Mouse (Mus musculus): Measurements from ENCODE around the gene Fezf1. TPM values are rescaled to one million over a fixed set of nuclear protein-coding genes. Genes with fewer than 3 reads are reported as not detected.

Gene Fezf1
- polyA plus RNA-seq, 1 experiment from 2014 or later: 12.0 TPM

GRCm38 (mm10) chr6:23243821-23244760 is 4.1 kb downstream of the Fezf1 start:
- no peak overlapping the region for H3K4me2 ChIP-seq (ENCODE audit: low read length)
- ATAC-seq: peak; percentile 92
- WGBS: 3% methylated on average over 15 of the region's 15 CpGs
- peaks cover 9% of the 10 kb centered on the region for H3K4me1 ChIP-seq (ENCODE audit: control insufficient read depth, insufficient read depth, low read length)
- H3K36me3 ChIP-seq (ENCODE audit: control insufficient read depth, insufficient read depth, low read length): no peaks in the 10 kb centered on the region
- H3K27me3 ChIP-seq (replicated peaks; ENCODE audit: control insufficient read depth, insufficient read depth, low read length): peaks cover 80% of the 10 kb centered on the region
- H3K27ac ChIP-seq (ENCODE audit: low read depth, low read length): peak overlapping the region; percentile 5; the same call in 1 of the 2 replicates
- DNase-seq (ENCODE audit: low spot score): peak; percentile 98
- no peak overlapping the region for H3K9ac ChIP-seq (ENCODE audit: low read length)
- no peaks in the 10 kb centered on the region for H3K9me3 ChIP-seq (replicated peaks; ENCODE audit: control insufficient read depth, low read length)
- no peak overlapping the region for H3K4me3 ChIP-seq (ENCODE audit: low read depth, low read length)

- ATAC-seq: no peak
- H3K36me3 ChIP-seq (ENCODE audit: control insufficient read depth, insufficient read depth, low read length): no peaks in the 10 kb centered on the region
- WGBS: 6% methylated on average over 3 of the region's 3 CpGs
Observed at GRCm38 (mm10) chr6:23211499-23211898, 36.7 kb downstream of the Fezf1 start.

GRCm38 (mm10) chr6:23207791-23208190 is 40.4 kb downstream of the Fezf1 start:
- no peak overlapping the region for H3K27ac ChIP-seq (ENCODE audit: low read depth, low read length)
- DNase-seq (ENCODE audit: low spot score): peak; percentile 44

More at GRCm38 (mm10) chr6:23211499-23211898, 36.7 kb downstream of the Fezf1 start:
- Histone ChIP-seq H3K4me1 (ENCODE audit: control insufficient read depth, insufficient read depth, low read length) (no peaks in the 10 kb centered on the region), H3K4me3 (ENCODE audit: low read depth, low read length) (no peak overlapping the region), H3K27ac (ENCODE audit: low read depth, low read length) (no peak overlapping the region), H3K4me2 (ENCODE audit: low read length) (no peak overlapping the region), H3K27me3 (replicated peaks; ENCODE audit: control insufficient read depth, insufficient read depth, low read length) (no peaks in the 10 kb centered on the region), H3K9ac (ENCODE audit: low read length) (no peak overlapping the region), H3K9me3 (replicated peaks; ENCODE audit: control insufficient read depth, low read length) (no peaks in the 10 kb centered on the region)
- DNase-seq (ENCODE audit: low spot score): no peak

GRCm38 (mm10) chr6:23202630-23203029 is 45.5 kb downstream of the Fezf1 start:
- no peak overlapping the region for H3K4me3 ChIP-seq (ENCODE audit: low read depth, low read length)
- no peak for DNase-seq (ENCODE audit: low spot score)
- no peak overlapping the region for H3K4me2 ChIP-seq (ENCODE audit: low read length)
- 88% methylated on average over 11 of the region's 11 CpGs for WGBS
- H3K36me3 ChIP-seq (ENCODE audit: control insufficient read depth, insufficient read depth, low read length): no peaks in the 10 kb centered on the region
- H3K27me3 ChIP-seq (replicated peaks; ENCODE audit: control insufficient read depth, insufficient read depth, low read length): no peaks in the 10 kb centered on the region
- no peaks in the 10 kb centered on the region for H3K9me3 ChIP-seq (replicated peaks; ENCODE audit: control insufficient read depth, low read length)
- no peak for ATAC-seq
- H3K4me1 ChIP-seq (ENCODE audit: control insufficient read depth, insufficient read depth, low read length): no peaks in the 10 kb centered on the region
- no peak overlapping the region for H3K27ac ChIP-seq (ENCODE audit: low read depth, low read length)
- no peak overlapping the region for H3K9ac ChIP-seq (ENCODE audit: low read length)

More at GRCm38 (mm10) chr6:23207791-23208190, 40.4 kb downstream of the Fezf1 start:
- Histone ChIP-seq H3K4me1 (ENCODE audit: control insufficient read depth, insufficient read depth, low read length) (no peaks in the 10 kb centered on the region), H3K4me3 (ENCODE audit: low read depth, low read length) (no peak overlapping the region), H3K9ac (ENCODE audit: low read length) (no peak overlapping the region), H3K9me3 (replicated peaks; ENCODE audit: control insufficient read depth, low read length) (no peaks in the 10 kb centered on the region), H3K4me2 (ENCODE audit: low read length) (no peak overlapping the region), H3K27me3 (replicated peaks; ENCODE audit: control insufficient read depth, insufficient read depth, low read length) (no peaks in the 10 kb centered on the region), H3K36me3 (ENCODE audit: control insufficient read depth, insufficient read depth, low read length) (no peaks in the 10 kb centered on the region)
- ATAC-seq: 0 out of 2 replicates have a peak, but pooled peaks have one; percentile 29
- WGBS: 63% methylated on average over 4 of the region's 4 CpGs

Other genes with a start within 250 kb of the Fezf1 start
- gene Aass, start 115.4 kb downstream of the Fezf1 start, polyA plus RNA-seq (2014; fragmentation: Nextera tagmentation; extraction: Ambion mirVana): 0.74 and 0.94 TPM in 2 replicates

All from forebrain, embryonic 14.5 days (tissue).